Mouse (Mus musculus): ENCODE results near the gene Chil3.

- TF ChIP-seq POLR2A (IDR thresholded peaks at IDR 0.05; ENCODE audit: low read depth, low read length): no peak
- no peak for TF ChIP-seq CTCF (IDR thresholded peaks at IDR 0.05; ENCODE audit: extremely low read depth, insufficient read depth, insufficient read length, insufficient replicate concordance)
These were observed 10.3 kb upstream of the Chil3 start for GRCm38 (mm10) chr3:106177509-106178189.
